In the genomic region with DNA sequence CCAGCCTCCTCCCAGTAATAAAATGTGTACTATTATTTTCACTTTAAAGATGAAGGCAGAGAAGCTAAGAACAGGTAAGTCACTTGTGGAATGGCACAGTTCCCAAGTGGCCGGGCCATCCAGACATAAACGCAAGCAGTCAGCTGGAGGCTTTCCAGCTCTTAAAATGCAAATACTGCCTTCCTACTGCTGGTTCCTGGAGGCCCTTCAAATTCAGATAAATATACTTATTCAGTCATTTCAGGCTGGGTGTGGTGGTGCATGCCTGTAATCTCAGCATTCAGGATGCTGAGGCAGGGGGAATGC, we compare ENCODE assay signal across 8 mouse cellular contexts. TPM values are rescaled to one million over a fixed set of nuclear protein-coding genes. Genes with fewer than 3 reads are reported as not detected.
DNase-seq lines count a peak whose midpoint lies in the region; ATAC-seq lines count a peak whose summit lies in the region.

No protein-coding gene starts in this region.

- no peaks in the 10 kb centered on the region for H3K36me3 ChIP-seq in embryonic facial prominence, embryonic 15.5 days

- peak overlapping the region; percentile 96 for H3K27ac ChIP-seq in embryonic facial prominence, embryonic 15.5 days (replicated peaks)

- peak overlapping the region; percentile 47 for H3K4me3 ChIP-seq in embryonic facial prominence, embryonic 15.5 days (replicated peaks)

- DNase-seq in cerebellum, adult 11-12 months: peak; percentile 5
- DNase-seq in cerebellum, adult 11 months: no peak
- peak; percentile 39 for DNase-seq in kidney, postnatal 10 days
- DNase-seq in lung, postnatal 4 days: peak; percentile 70 to 84
- no peak for DNase-seq in right cerebral cortex, postnatal 14 days
- DNase-seq in embryo, embryonic 10 days (ENCODE audit: low spot score): no peak
- no peak for DNase-seq in frontal cortex, postnatal 14 days (ENCODE audit: low spot score in 2 of 2)

- ATAC-seq in embryonic facial prominence, embryonic 15.5 days (ENCODE audit: insufficient number of reproducible peaks, low FRiP score, low TSS enrichment, low read depth): no peak

- no peak overlapping the region for H3K9ac ChIP-seq in embryonic facial prominence, embryonic 15.5 days

- no peaks in the 10 kb centered on the region for H3K27me3 ChIP-seq in embryonic facial prominence, embryonic 15.5 days

- peaks cover 18% of the 10 kb centered on the region for H3K4me1 ChIP-seq in embryonic facial prominence, embryonic 15.5 days

- WGBS in embryonic facial prominence, embryonic 15.5 days: 12% methylated on average over 2 of the region's 2 CpGs

- peak overlapping the region; percentile 60; the same call in 1 of the 2 replicates for H3K4me2 ChIP-seq in embryonic facial prominence, embryonic 15.5 days (replicated peaks)

- H3K9me3 ChIP-seq in embryonic facial prominence, embryonic 15.5 days (replicated peaks): no peaks in the 10 kb centered on the region

RNA-seq across cellular contexts. Expression of a gene that starts 39.0 kb away (rescaled TPM):
- polyA plus RNA-seq in embryonic facial prominence, embryonic 15.5 days (2015; fragmentation: Nextera tagmentation; extraction: Ambion mirVana): 0.08 TPM in 1 of 2 replicates, not detected in the other

Comparison
In these comparisons a context has a peak if more than half of its experiments do, and no peak if none do; other contexts are left out.
1. DNase-seq: peak in cerebellum, adult 11-12 months (single experiment), kidney, postnatal 10 days (single experiment) and lung, postnatal 4 days (2 of 2); none in cerebellum, adult 11 months (single experiment), right cerebral cortex, postnatal 14 days (single experiment), embryo, embryonic 10 days (single experiment) and frontal cortex, postnatal 14 days (0 of 2).